Mouse (Mus musculus) lung, adult 2 months (tissue): ENCODE results near the gene Ttll4.

ENCODE experiments used
- CTCF ChIP-seq: fragments of 200-500 bp; IDR thresholded peaks from 2 replicates; pipeline ENCODE4 v1.5.1; 2011; ENCODE audit warnings: mild to moderate bottlenecking, low read length, control low read depth; ENCODE audit not compliant: insufficient read depth
- POLR2A ChIP-seq: fragments of 200-500 bp; IDR thresholded peaks from 2 replicates; pipeline ENCODE4 v1.6.1; 2011; ENCODE audit warnings: low read depth, mild to moderate bottlenecking, control low read depth, low read length, borderline replicate concordance; ENCODE audit errors: extremely low read depth

DNA sequence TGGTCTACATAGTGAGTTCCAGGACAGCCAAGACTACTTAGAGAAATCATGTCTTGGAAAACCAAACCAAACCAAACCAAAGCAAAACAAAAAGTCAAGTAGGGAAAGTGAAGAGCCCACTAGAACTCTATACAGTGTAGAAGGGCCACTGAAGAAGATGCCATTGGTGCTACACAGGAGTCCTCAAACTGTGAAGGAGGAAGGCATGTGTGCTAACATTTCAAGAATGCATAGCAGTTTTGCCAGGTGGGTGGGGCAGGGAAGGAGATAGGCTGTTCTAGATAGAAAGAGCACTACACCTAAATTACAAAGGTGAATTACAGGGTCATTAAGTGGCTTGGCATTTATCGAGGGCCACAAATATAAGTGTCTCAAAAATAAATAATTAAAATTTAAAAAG is 37.4 kb upstream of the Ttll4 start:
- TF ChIP-seq POLR2A, result no peak
- TF ChIP-seq CTCF, result no peak
